Mouse (Mus musculus) olfactory bulb, adult 2 months (tissue): ENCODE results near the gene Tmem88b. TPM values are rescaled to one million over a fixed set of nuclear protein-coding genes. Genes with fewer than 3 reads are reported as not detected.
A peak's percentile ranks its signal among the peaks of the same experiment; 100 is the strongest.

ENCODE experiments used
- H3K27ac ChIP-seq: fragments of 200-500 bp; 2 replicates; pipeline ENCODE4 v1.5.1; 2012; ENCODE audit warnings: low read depth, low read length; ENCODE audit not compliant: insufficient read depth
- H3K4me1 ChIP-seq: fragments of 200-500 bp; 2 replicates; pipeline ENCODE4 v1.6.1; 2012; ENCODE audit warnings: low read length; ENCODE audit not compliant: control insufficient read depth, insufficient read depth
- H3K4me3 ChIP-seq: fragments of 200-500 bp; 2 replicates; pipeline ENCODE4 v1.5.1; 2012; ENCODE audit warnings: mild to moderate bottlenecking, low read depth, low read length, moderate library complexity; ENCODE audit not compliant: insufficient read depth
- CTCF ChIP-seq: fragments of 200-500 bp; IDR thresholded peaks from 2 replicates; pipeline ENCODE4 v1.5.1; 2012; ENCODE audit warnings: low read depth, mild to moderate bottlenecking, low read length, moderate library complexity; ENCODE audit not compliant: insufficient read depth
- POLR2A ChIP-seq: fragments of 200-500 bp; IDR thresholded peaks from 2 replicates; pipeline ENCODE4 v1.6.1; 2012; ENCODE audit warnings: mild to moderate bottlenecking, low read depth, low read length, moderate library complexity; ENCODE audit not compliant: insufficient read depth
- WGBS: fragments of 180-500 bp; shearing (Covaris S2); methylation state at CpG from one replicate; pipeline ENCODE4 v1.1.7; 2018; 5-methylcytosine and 5-hydroxymethylcytosine counted together
- polyA plus RNA-seq: library from polyadenylated mRNA; stranded (reverse); fragments of >200 nt; gene quantifications from 2 replicates; pipeline ENCODE4 v1.2.4, GENCODE M21; 2012; ENCODE audit warnings: low replicate concordance; ENCODE audit not compliant: missing spikeins, insufficient read depth, insufficient read length

The Tmem88b gene
- polyA plus RNA-seq, 1 experiment, result not detected

DNA sequence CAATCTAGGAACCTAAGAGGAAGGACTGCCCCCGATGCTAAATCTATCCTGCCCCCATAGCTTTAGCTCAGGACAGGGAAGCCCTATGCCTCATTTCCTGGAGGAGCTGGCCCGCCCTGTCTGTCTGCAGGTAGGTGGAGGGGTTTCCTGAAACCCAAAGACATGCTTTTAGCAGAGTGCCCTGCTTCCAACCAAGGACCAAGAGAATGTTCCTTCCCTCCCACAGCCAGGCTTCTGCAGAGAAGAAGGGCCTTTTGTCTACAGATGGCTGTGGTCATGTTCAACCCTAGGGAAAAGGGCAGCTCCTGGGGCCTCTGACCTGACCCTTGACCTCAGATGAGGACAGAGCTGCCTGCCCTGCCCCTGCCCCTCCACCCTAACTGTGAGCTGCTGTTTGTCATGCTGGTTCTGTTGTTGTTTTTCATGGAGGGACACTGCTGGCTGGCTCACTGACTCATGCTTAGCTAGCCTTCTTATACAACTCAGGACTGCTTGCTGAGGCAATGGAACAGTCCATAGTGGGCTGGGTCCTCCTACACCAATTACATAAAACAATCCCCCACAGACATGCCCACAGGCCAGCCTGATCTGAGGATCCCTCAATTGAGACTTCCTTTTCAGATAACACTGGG, 8.9 kb downstream of the Tmem88b start:
- Histone ChIP-seq H3K27ac (peak overlapping the region; percentile 11), H3K4me1 (peaks cover 33% of the 10 kb centered on the region), H3K4me3 (no peak overlapping the region)
- TF ChIP-seq CTCF (no peak), POLR2A (0 out of 2 replicates have a peak, but pooled peaks have one; percentile 15)
- WGBS, result 72% methylated on average over 2 of the region's 2 CpGs

DNA sequence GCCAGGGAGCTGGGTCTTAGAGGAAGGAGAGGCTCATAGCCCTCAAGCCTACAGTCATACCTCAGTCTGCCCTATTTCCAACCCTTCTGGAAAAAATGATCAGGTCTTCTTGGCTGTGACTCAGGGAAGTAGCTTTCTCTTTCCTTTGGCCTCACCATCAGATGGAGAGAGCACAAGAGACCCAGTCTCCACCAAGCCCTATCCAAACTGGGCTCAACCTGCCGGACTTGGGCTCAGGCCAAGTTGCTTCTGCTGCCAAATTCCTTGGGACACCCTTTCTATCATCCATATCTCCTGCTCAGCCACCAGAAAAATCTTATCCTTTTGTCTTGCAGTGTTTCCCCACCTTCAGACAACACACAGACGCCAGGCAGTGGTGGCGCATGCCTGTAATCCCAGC, 9.8 kb downstream of the Tmem88b start:
- 84% methylated on average over 3 of the region's 3 CpGs for WGBS
- peak overlapping the region; percentile 81 for H3K27ac ChIP-seq
- no peak overlapping the region for H3K4me3 ChIP-seq
- TF ChIP-seq CTCF, result no peak
- no peak for TF ChIP-seq POLR2A
- peaks cover 30% of the 10 kb centered on the region for H3K4me1 ChIP-seq

DNA sequence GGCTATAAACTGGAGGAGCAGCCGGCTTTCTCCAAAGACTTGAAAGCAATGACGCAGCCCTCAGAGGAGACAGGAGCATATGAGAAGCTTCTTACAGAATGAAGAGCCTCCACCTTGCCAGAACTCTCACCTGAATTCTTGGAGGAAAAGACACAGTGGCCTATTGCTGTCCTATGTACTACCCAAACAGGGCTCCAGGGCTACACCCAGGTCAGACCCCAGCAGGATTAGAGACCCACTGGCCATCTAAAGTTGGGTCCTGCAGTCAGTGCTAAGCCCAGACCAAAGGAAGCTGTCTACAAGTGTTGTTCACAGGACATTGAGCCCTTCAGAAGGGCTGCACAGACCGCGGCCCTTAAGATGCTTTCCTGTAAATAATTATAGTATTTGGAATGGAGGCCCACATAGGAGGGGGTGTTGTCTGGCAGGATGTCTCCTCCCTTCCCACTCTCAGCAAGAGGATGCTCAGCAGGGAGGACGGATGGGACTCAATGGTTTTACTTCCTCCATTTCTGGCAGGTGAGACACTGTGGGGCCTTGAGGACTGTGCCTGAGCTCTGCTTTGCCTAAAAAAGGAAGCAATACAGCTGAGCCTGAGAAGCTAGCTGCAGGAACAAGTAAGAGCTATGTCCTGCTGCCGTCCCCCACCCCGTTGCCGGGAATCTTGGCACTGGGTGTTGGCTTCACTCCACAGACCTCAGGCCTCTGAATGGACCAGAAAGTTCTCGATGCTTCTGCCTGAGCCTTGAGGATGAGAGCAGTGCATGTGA, 10.5 kb downstream of the Tmem88b start:
- H3K4me3 ChIP-seq, result peak overlapping the region; percentile 45
- peak overlapping the region; percentile 81 for H3K27ac ChIP-seq
- H3K4me1 ChIP-seq, result peaks cover 33% of the 10 kb centered on the region
- WGBS, result 17% methylated on average over 9 of the region's 9 CpGs
- TF ChIP-seq POLR2A (no peak), CTCF (no peak)

DNA sequence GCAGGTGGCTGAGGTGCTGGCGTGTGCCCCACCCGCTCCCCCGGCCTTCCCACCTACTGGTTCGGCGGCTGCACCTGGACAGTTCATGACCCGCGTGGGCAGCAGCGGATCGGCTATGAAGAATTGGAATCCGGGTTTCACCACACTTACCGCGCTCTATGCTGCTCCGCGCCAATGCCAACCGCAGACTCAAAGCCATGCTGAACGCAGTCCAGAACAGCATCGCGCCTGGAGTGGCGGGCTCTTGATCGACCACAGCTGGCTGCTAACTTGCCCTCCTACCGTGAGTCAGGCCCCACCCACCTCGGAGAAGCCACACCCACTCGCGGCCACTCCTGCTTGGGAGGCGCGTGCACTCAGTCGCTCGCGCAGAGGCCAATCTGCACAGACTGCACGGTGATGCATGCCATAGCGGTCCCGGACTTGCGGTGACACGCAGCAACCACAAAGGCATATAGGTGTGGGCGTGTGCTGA, 11.4 kb downstream of the Tmem88b start, which contains the start of gene Vwa1:
Gene Vwa1, minus strand, starts transcription at position 419 of the 475 bp plus-strand sequence.
- Histone ChIP-seq H3K4me3 (peak within 1 kb of the TSS; percentile 45), H3K4me1 (peaks cover 41% of the 10 kb centered on the region), H3K27ac (peak within 1 kb of the TSS; percentile 81)
- TF ChIP-seq CTCF (no peak), POLR2A (peak; percentile 75)
- under 1% methylated on average over 35 of the region's 35 CpGs for WGBS

DNA sequence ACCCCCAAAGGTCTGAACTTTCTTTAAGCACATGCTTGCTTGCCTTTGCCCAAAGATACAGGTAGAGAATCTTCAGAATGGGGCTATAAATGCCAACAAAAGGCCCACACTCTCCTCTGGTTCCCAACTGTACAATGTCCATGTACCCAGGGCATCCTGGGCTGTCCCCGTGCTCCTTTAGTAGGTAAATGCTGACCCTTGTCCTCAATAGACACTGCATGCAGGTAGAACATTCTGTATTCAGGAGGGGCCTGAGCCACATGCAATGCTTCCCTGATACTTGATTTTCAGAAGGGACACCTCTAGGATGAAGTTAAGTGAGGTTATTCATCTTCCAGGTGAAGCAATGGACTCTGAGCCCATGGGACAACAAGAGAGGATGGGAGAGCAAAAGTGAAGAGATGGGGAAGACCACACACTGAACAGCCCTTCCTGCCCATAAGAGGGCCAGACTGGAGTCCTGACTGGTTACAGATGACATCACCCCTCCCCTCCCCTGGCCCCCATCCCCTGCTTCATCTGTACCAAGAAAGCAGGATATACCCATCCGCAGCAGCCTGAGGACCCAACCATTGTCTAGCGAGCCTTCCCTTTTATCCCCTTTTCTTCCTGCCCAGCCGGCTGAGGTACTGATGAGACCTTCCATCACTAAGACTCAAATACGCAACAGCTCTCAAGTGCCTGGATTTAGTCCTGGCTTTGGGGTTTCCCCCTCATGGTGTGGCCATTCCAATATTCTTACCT, 12.2 kb downstream of the Tmem88b start:
- TF ChIP-seq POLR2A, result no peak
- no peak for TF ChIP-seq CTCF
- 41% methylated on average over 5 of the region's 5 CpGs for WGBS
- Histone ChIP-seq H3K4me3 (0 out of 2 replicates have a peak overlapping the region, but pooled peaks have one; percentile 15), H3K27ac (no peak overlapping the region), H3K4me1 (peaks cover 41% of the 10 kb centered on the region)

DNA sequence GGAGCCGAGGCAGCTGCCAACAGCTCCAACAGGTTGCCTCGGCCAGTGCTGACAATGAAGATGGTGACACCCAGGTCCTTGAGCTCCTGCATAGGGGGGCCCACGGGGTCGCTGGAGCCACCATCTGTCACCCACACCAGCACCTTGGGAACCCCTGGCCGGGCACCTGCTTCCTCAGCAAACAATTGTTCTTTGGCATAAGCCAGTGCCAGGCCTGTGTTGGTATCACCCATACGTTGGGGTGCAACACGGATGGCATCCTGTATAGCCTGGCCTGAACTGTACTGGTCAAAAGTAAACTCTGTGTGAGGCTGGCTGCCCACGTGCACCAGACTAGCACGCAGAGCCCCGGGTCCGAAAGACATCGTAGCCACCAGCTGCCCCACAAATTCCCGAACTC, 12.9 kb downstream of the Tmem88b start:
- no peak overlapping the region for H3K4me3 ChIP-seq
- 90% methylated on average over 13 of the region's 13 CpGs for WGBS

DNA sequence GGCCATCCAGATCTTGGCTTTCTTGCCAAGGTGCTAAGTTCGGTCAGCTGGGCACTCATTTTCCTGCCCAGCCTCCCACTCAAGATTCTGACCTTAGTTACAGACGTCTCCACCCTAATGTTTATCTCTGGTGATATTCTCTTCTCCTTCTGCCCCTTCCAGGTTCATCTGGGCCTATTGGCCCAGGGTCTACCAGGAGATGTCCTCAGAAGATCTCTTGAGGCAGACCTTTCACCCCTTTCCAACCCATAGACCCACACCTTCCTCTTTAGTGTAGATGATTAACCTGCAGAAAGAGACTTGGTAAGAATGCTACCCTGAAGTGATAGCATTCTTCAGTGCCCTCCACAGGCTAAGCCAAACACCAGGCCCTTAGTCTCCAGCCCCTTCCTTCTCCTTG, 14.0 kb downstream of the Tmem88b start:
- TF ChIP-seq POLR2A (no peak), CTCF (no peak)
- H3K27ac ChIP-seq, result no peak overlapping the region
- no peak overlapping the region for H3K4me3 ChIP-seq
- WGBS, result 90% methylated on average over 2 of the region's 2 CpGs
- H3K4me1 ChIP-seq, result peaks cover 36% of the 10 kb centered on the region

More for the DNA sequence above, 12.9 kb downstream of the Tmem88b start:
- H3K4me1 ChIP-seq, result peaks cover 41% of the 10 kb centered on the region
- no peak for TF ChIP-seq CTCF
- no peak for TF ChIP-seq POLR2A
- no peak overlapping the region for H3K27ac ChIP-seq

DNA sequence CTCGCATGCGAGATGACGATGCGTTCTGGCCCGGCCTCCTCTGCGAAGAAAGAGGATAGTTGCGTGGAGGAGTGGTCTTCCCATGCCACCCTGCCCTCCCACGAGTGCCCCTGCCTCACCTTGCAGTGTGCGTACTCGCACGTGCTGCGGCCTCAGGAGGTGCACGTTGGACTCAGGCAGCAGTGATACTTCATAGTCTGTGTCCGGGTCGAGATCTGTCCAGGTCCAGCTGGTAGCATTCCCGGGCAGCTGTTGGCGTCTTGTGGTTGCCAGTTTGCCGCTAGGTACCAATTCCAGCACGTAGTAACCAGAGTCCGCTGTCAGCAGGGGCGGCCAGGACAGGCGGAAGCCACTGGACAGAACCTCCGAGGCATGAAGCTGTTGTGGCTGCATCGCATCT, 15.0 kb downstream of the Tmem88b start:
- peak overlapping the region; percentile 61 for H3K4me3 ChIP-seq
- H3K4me1 ChIP-seq, result peaks cover 28% of the 10 kb centered on the region
- no peak for TF ChIP-seq POLR2A
- WGBS, result 40% methylated on average over 24 of the region's 24 CpGs
- no peak overlapping the region for H3K27ac ChIP-seq
